Mouse (Mus musculus) C2C12 (cell line): ENCODE data around the gene Cbwd1.

Source experiments
- CEBPB ChIP-seq: IDR thresholded peaks from one replicate; pipeline ENCODE4 v1.6.1; 2011; ENCODE audit warnings: low read depth, mild to moderate bottlenecking, control low read depth, moderate library complexity
- CTCF ChIP-seq: IDR thresholded peaks from one replicate; pipeline ENCODE4 v1.5.1; 2011; ENCODE audit not compliant: control insufficient read depth, insufficient read depth, insufficient read length
- MAX ChIP-seq: IDR thresholded peaks from one replicate; pipeline ENCODE4 v1.6.1; 2011; ENCODE audit warnings: mild to moderate bottlenecking, control low read depth
- MYOG ChIP-seq: IDR thresholded peaks from one replicate; pipeline ENCODE4 v1.6.1; 2011; ENCODE audit not compliant: control insufficient read depth, insufficient read length; ENCODE audit errors: extremely low read depth
- USF1 ChIP-seq: IDR thresholded peaks from one replicate; pipeline ENCODE4 v1.6.1; 2011; ENCODE audit warnings: low read depth, mild to moderate bottlenecking, control low read depth, moderate library complexity

- no peak for TF ChIP-seq CTCF
- TF ChIP-seq CEBPB = no peak
- no peak for TF ChIP-seq USF1
- TF ChIP-seq MAX = no peak
- TF ChIP-seq MYOG = no peak
These were observed 16.6 kb upstream of the Cbwd1 start for GRCm38 (mm10) chr19:24977991-24978390.
